Mouse (Mus musculus) lung, postnatal 0 days (tissue): ENCODE results near the gene Jam2. TPM values are rescaled to one million over a fixed set of nuclear protein-coding genes. Genes with fewer than 3 reads are reported as not detected.
A peak's percentile ranks its signal among the peaks of the same experiment; 100 is the strongest.

Source experiments
- ATAC-seq: fragments of 200-750 bp; cut with Nextera tagmentation; 2 replicates; pipeline ENCODE4 v1.8.0; 2017; ENCODE audit warnings: moderate library complexity
- DNase-seq: peaks from one replicate; pipeline ENCODE4 v3.0.0-alpha.2; 2016; ENCODE audit warnings: low spot score
- H3K27ac ChIP-seq: fragments of 300-500 bp; sonication (generic); 2 replicates; pipeline ENCODE4 v1.5.1; 2014; ENCODE audit warnings: antibody characterized with exemption, mild to moderate bottlenecking, low read length, mixed read lengths
- H3K27me3 ChIP-seq: fragments of 300-500 bp; sonication (generic); replicated peaks from 2 replicates; pipeline ENCODE4 v1.6.1; 2014; ENCODE audit warnings: low read length, mixed read lengths; ENCODE audit not compliant: insufficient read depth
- H3K36me3 ChIP-seq: fragments of 300-500 bp; sonication (generic); 2 replicates; pipeline ENCODE4 v1.6.1; 2014; ENCODE audit warnings: low read length, mixed read lengths; ENCODE audit not compliant: insufficient read depth
- H3K4me1 ChIP-seq: fragments of 300-500 bp; sonication (generic); 2 replicates; pipeline ENCODE4 v1.6.1; 2014; ENCODE audit warnings: antibody characterized with exemption, low read depth, low read length, mixed read lengths; ENCODE audit not compliant: insufficient read depth
- H3K4me2 ChIP-seq: fragments of 300-500 bp; sonication (generic); replicated peaks from 2 replicates; pipeline ENCODE4 v1.6.1; 2014; ENCODE audit warnings: low read depth, mild to moderate bottlenecking, low read length, moderate library complexity, mixed read lengths
- H3K4me3 ChIP-seq: fragments of 300-500 bp; sonication (generic); 2 replicates; pipeline ENCODE4 v1.5.1; 2014; ENCODE audit warnings: low read depth, low read length
- H3K9ac ChIP-seq: fragments of 300-500 bp; sonication (generic); replicated peaks from 2 replicates; pipeline ENCODE4 v1.6.1; 2014; ENCODE audit warnings: low read depth, mild to moderate bottlenecking
- H3K9me3 ChIP-seq: fragments of 300-500 bp; sonication (generic); 2 replicates; pipeline ENCODE4 v1.6.1; 2016; ENCODE audit warnings: low read length, mixed read lengths
- CTCF ChIP-seq: IDR thresholded peaks from 2 replicates; pipeline ENCODE4 v1.5.1; 2016; ENCODE audit warnings: antibody characterized with exemption, mild to moderate bottlenecking
- EP300 ChIP-seq: IDR thresholded peaks from 2 replicates; pipeline ENCODE4 v1.6.1; 2016; ENCODE audit warnings: antibody characterized with exemption, mild to moderate bottlenecking, control low read depth
- WGBS: fragments of 180-500 bp; shearing (Covaris S2); extraction: QIAGEN DNeasy Blood & Tissue Kit; methylation state at CpG from one replicate; pipeline ENCODE4 v1.1.7; 2014; 5-methylcytosine and 5-hydroxymethylcytosine counted together
- polyA plus RNA-seq: library from polyadenylated mRNA; unstranded; fragments of >200 nt; fragmentation: Nextera tagmentation; extraction: Ambion mirVana; gene quantifications from 2 replicates; pipeline ENCODE4 v1.2.1, GENCODE M21; 2015

Jam2 gene
- polyA plus RNA-seq, 1 experiment from 2014 or later, result 38.2 TPM

- Histone ChIP-seq H3K9ac (peak overlapping the region; percentile 97), H3K4me3 (peak overlapping the region; percentile 92), H3K4me2 (peak overlapping the region; percentile 78), H3K27ac (peak overlapping the region; percentile 98), H3K4me1 (peaks cover 4% of the 10 kb centered on the region; the same call in 1 of the 2 replicates), H3K36me3 (peaks cover 12% of the 10 kb centered on the region; the same call in 1 of the 2 replicates), H3K9me3 (no peaks in the 10 kb centered on the region), H3K27me3 (no peaks in the 10 kb centered on the region)
- DNase-seq (peak; percentile 19), ATAC-seq (no peak; the same call in 1 of the 2 replicates)
- TF ChIP-seq EP300 (no peak), CTCF (no peak)
- under 1% methylated on average over 22 of the region's 22 CpGs for WGBS
These were observed 60.4 kb downstream of the Jam2 start for GRCm38 (mm10) chr16:84834344-84834743.

- Histone ChIP-seq H3K9me3 (no peaks in the 10 kb centered on the region), H3K27me3 (no peaks in the 10 kb centered on the region), H3K27ac (peak within 1 kb of the TSS; percentile 98), H3K36me3 (peaks cover 8% of the 10 kb centered on the region; the same call in 1 of the 2 replicates), H3K4me1 (peaks cover 4% of the 10 kb centered on the region; the same call in 1 of the 2 replicates), H3K4me3 (peak within 1 kb of the TSS; percentile 92), H3K4me2 (peak within 1 kb of the TSS; percentile 78), H3K9ac (peak within 1 kb of the TSS; percentile 97)
- peak; percentile 96 for ATAC-seq
- WGBS, result under 1% methylated on average over 51 of the region's 52 CpGs
- peak; percentile 100 for DNase-seq
- no peak for TF ChIP-seq EP300
- no peak for TF ChIP-seq CTCF
These were observed 61.0 kb downstream of the Jam2 start, which contains the start of gene Gabpa for GRCm38 (mm10) chr16:84834745-84835440. Gene Gabpa, plus strand, starts transcription at chr16:84834925.

GRCm38 (mm10) chr16:84835441-84835822 lies 61.5 kb downstream of the Jam2 start, which contains the start of gene Atp5j:
Gene Atp5j, minus strand, starts transcription at chr16:84835625.
- no peaks in the 10 kb centered on the region for H3K27me3 ChIP-seq
- peak; percentile 90 for DNase-seq
- no peak for TF ChIP-seq CTCF
- no peak for TF ChIP-seq EP300
- ATAC-seq, result peak; percentile 71
- H3K9ac ChIP-seq, result peak within 1 kb of the TSS; percentile 97
- peak within 1 kb of the TSS; percentile 98 for H3K27ac ChIP-seq
- H3K9me3 ChIP-seq, result no peaks in the 10 kb centered on the region
- peaks cover 4% of the 10 kb centered on the region; the same call in 1 of the 2 replicates for H3K4me1 ChIP-seq
- peak within 1 kb of the TSS; percentile 92 for H3K4me3 ChIP-seq
- peaks cover 8% of the 10 kb centered on the region; the same call in 1 of the 2 replicates for H3K36me3 ChIP-seq
- H3K4me2 ChIP-seq, result peak within 1 kb of the TSS; percentile 78
- WGBS, result under 1% methylated on average over 33 of the region's 57 CpGs

GRCm38 (mm10) chr16:84835823-84836743 lies 62.2 kb downstream of the Jam2 start:
- WGBS, result 6% methylated on average over 22 of the region's 29 CpGs
- ATAC-seq, result no peak
- peak overlapping the region; percentile 92 for H3K4me3 ChIP-seq

GRCm38 (mm10) chr16:84838576-84838975 lies 64.7 kb downstream of the Jam2 start:
- Histone ChIP-seq H3K4me1 (peaks cover 4% of the 10 kb centered on the region; the same call in 1 of the 2 replicates), H3K27ac (no peak overlapping the region), H3K9ac (no peak overlapping the region), H3K9me3 (no peaks in the 10 kb centered on the region), H3K36me3 (no peaks in the 10 kb centered on the region; the same call in 1 of the 2 replicates), H3K4me2 (no peak overlapping the region), H3K27me3 (no peaks in the 10 kb centered on the region), H3K4me3 (no peak overlapping the region)
- DNase-seq (no peak), ATAC-seq (no peak)
- 74% methylated on average over 2 of the region's 2 CpGs for WGBS
- TF ChIP-seq CTCF, result no peak
- no peak for TF ChIP-seq EP300

More at GRCm38 (mm10) chr16:84835823-84836743, 62.2 kb downstream of the Jam2 start:
- Histone ChIP-seq H3K9me3 (no peaks in the 10 kb centered on the region), H3K4me2 (peak overlapping the region; percentile 78), H3K9ac (peak overlapping the region; percentile 97), H3K36me3 (peaks cover 5% of the 10 kb centered on the region; the same call in 1 of the 2 replicates), H3K27ac (peak overlapping the region; percentile 98), H3K4me1 (peaks cover 4% of the 10 kb centered on the region; the same call in 1 of the 2 replicates), H3K27me3 (no peaks in the 10 kb centered on the region)
- DNase-seq, result peak; percentile 77
- TF ChIP-seq EP300 (no peak), CTCF (no peak)
